Mouse (Mus musculus): ENCODE results near the gene Gm10058. TPM values are rescaled to one million over a fixed set of nuclear protein-coding genes. Genes with fewer than 3 reads are reported as not detected.
"Not testable (repeated sequence)": the region's sequence is repeated elsewhere in the genome, so short reads cannot be mapped to it uniquely, and the experiment has no call there.

The Gm10058 gene
- total RNA-seq (2021): not detected

DNA sequence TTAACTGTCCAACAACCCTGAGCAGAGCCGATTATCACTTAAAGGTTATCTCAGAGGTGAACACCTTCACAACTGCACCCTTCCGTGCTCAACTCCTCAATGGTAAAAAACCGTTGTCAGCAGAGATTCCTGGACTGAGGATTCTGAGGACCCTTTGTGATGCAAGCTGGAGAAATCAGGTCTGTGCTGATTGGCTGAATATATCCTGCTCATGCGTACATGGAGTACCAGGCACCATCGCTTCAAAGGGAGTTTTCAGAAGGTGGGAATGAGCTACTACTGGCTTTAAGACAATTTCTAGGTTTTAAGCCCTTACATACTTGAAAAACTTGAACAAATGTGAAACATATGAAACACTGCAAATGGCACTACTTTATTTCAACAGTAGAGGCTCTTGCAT is at the start of gene Gm10058:
TSS of gene Gm10058 (minus strand) at position 101 of the 400 bp plus-strand sequence.
- intact Hi-C loops (cut with DNase I); DNase-seq: not testable (repeated sequence)

All from heart, postnatal 36 days (tissue).